Mouse (Mus musculus): ENCODE data around the gene Mapkapk2.
"Not testable (repeated sequence)": the region's sequence is repeated elsewhere in the genome, so short reads cannot be mapped to it uniquely, and the experiment has no call there.

Mapkapk2 gene

GRCm38 (mm10) chr1:131097700-131098094, at the start of gene Mapkapk2:
Gene Mapkapk2, minus strand, starts transcription at chr1:131097826.
- DNase-seq = peak; percentile 87

GRCm38 (mm10) chr1:131146181-131146614, 48.6 kb upstream of the Mapkapk2 start:
- DNase-seq = no peak

- not testable (repeated sequence) for DNase-seq
These were observed 47.6 kb upstream of the Mapkapk2 start for GRCm38 (mm10) chr1:131145222-131145621.

GRCm38 (mm10) chr1:131142472-131142871, 44.8 kb upstream of the Mapkapk2 start:
- DNase-seq = no peak

- DNase-seq = no peak
These were observed 43.8 kb upstream of the Mapkapk2 start for GRCm38 (mm10) chr1:131141449-131141848.

GRCm38 (mm10) chr1:131139102-131140095, 41.8 kb upstream of the Mapkapk2 start:
- DNase-seq = peak; percentile 21

GRCm38 (mm10) chr1:131138191-131139016, 40.8 kb upstream of the Mapkapk2 start, which contains the start of gene Dyrk3:
Gene Dyrk3, minus strand, starts transcription at chr1:131138340.
- DNase-seq = peak; percentile 84

GRCm38 (mm10) chr1:131137717-131138118, 40.1 kb upstream of the Mapkapk2 start:
- peak; percentile 33 for DNase-seq

- no peak for DNase-seq
These were observed 39.5 kb upstream of the Mapkapk2 start for GRCm38 (mm10) chr1:131137111-131137510.

- no peak for DNase-seq
These were observed 38.5 kb upstream of the Mapkapk2 start for GRCm38 (mm10) chr1:131135960-131136629.

- no peak for DNase-seq
These were observed 37.4 kb upstream of the Mapkapk2 start for GRCm38 (mm10) chr1:131134942-131135522.

- no peak for DNase-seq
These were observed 36.6 kb upstream of the Mapkapk2 start for GRCm38 (mm10) chr1:131134231-131134630.

GRCm38 (mm10) chr1:131125987-131126744, 28.5 kb upstream of the Mapkapk2 start:
- no peak for DNase-seq

- no peak for DNase-seq
These were observed 26.1 kb upstream of the Mapkapk2 start for GRCm38 (mm10) chr1:131123522-131124265.

- no peak for DNase-seq
These were observed 24.4 kb upstream of the Mapkapk2 start for GRCm38 (mm10) chr1:131121987-131122386.

- DNase-seq = no peak
These were observed 21.4 kb upstream of the Mapkapk2 start for GRCm38 (mm10) chr1:131119026-131119425.

- DNase-seq = no peak
These were observed 20.9 kb upstream of the Mapkapk2 start for GRCm38 (mm10) chr1:131118530-131118929.

GRCm38 (mm10) chr1:131116430-131117011, 18.9 kb upstream of the Mapkapk2 start:
- peak; percentile 45 for DNase-seq

GRCm38 (mm10) chr1:131115932-131116331, 18.3 kb upstream of the Mapkapk2 start:
- DNase-seq = peak; percentile 66

- DNase-seq = no peak
These were observed 14.9 kb upstream of the Mapkapk2 start for GRCm38 (mm10) chr1:131112576-131112975.
